Mouse (Mus musculus) frontal cortex, postnatal 25 days (tissue): ENCODE results near the gene Akap14.

Source experiments
- DNase-seq, 2 experiments: peaks; one replicate each; pipeline ENCODE4 v3.0.0; 2022; ENCODE audit warnings: low spot score in 2 of 2

Akap14 gene

GRCm38 (mm10) chrX:37103826-37104225 lies 64.8 kb downstream of the Akap14 start:
- DNase-seq = no peak
